Mouse (Mus musculus) liver, embryonic 16.5 days (tissue): ENCODE results near the gene Ercc6. TPM values are rescaled to one million over a fixed set of nuclear protein-coding genes. Genes with fewer than 3 reads are reported as not detected.

ENCODE experiments used
- ATAC-seq: fragments of 200-750 bp; cut with Nextera tagmentation; 2 replicates; pipeline ENCODE4 v1.8.0; 2017; ENCODE audit warnings: low read depth, mild to moderate bottlenecking, moderate number of reproducible peaks, moderate library complexity
- H3K27ac ChIP-seq: fragments of 300-500 bp; sonication (generic); 2 replicates; pipeline ENCODE4 v1.5.1; 2014; ENCODE audit warnings: mild to moderate bottlenecking, low read length
- H3K27me3 ChIP-seq: fragments of 300-500 bp; sonication (generic); 2 replicates; pipeline ENCODE4 v1.6.1; 2014; ENCODE audit warnings: low read depth, low read length, mixed read lengths; ENCODE audit not compliant: control insufficient read depth, insufficient read depth
- H3K36me3 ChIP-seq: fragments of 300-500 bp; sonication (generic); 2 replicates; pipeline ENCODE4 v1.6.1; 2014; ENCODE audit warnings: mild to moderate bottlenecking; ENCODE audit not compliant: control insufficient read depth, insufficient read depth
- H3K4me1 ChIP-seq: fragments of 300-500 bp; sonication (generic); 2 replicates; pipeline ENCODE4 v1.6.1; 2014; ENCODE audit warnings: low read depth, low read length, mixed read lengths; ENCODE audit not compliant: control insufficient read depth
- H3K4me2 ChIP-seq: fragments of 300-500 bp; sonication (generic); 2 replicates; pipeline ENCODE4 v1.6.1; 2014; ENCODE audit warnings: low read depth, low read length, mixed read lengths
- H3K4me3 ChIP-seq: fragments of 300-500 bp; sonication (generic); 2 replicates; pipeline ENCODE4 v1.5.1; 2014; ENCODE audit warnings: low read depth, mild to moderate bottlenecking, low read length
- H3K9ac ChIP-seq: fragments of 300-500 bp; sonication (generic); 2 replicates; pipeline ENCODE4 v1.6.1; 2014; ENCODE audit warnings: low read depth, low read length
- H3K9me3 ChIP-seq: fragments of 300-500 bp; sonication (generic); replicated peaks from 2 replicates; pipeline ENCODE4 v1.6.1; 2016; ENCODE audit warnings: low read length; ENCODE audit not compliant: control insufficient read depth
- WGBS: fragments of 180-500 bp; shearing (Covaris S2); extraction: QIAGEN DNeasy Blood & Tissue Kit; methylation state at CpG from one replicate; pipeline ENCODE4 v1.1.7; 2014; ENCODE audit not compliant: insufficient replicate concordance; 5-methylcytosine and 5-hydroxymethylcytosine counted together
- polyA plus RNA-seq: library from polyadenylated mRNA; unstranded; fragments of >200 nt; fragmentation: Nextera tagmentation; extraction: Ambion mirVana; gene quantifications from 2 replicates; pipeline ENCODE4 v1.2.1, GENCODE M21; 2015

Ercc6 gene
- polyA plus RNA-seq, 1 experiment from 2014 or later = 5.3 TPM

DNA sequence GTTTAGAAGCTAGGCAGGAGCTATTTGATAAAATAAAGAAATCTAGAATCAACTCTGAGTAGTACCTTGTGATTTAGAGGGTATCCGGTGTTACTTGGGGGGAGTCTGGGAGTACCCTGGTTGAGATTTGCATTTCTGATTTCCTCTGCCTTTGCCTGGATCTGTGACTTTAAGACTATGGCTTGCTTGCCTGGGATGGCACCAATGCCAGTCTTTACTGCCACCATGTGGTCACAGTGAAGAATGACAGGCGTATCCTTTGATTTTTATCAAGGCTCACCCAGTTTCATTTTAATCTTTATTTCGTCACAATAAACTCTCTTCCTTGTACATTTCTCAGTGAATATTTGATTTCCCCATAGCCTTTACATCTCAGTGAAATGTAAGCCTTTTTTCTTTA, 31.3 kb upstream of the Ercc6 start:
- no peak overlapping the region for H3K4me3 ChIP-seq
- H3K27ac ChIP-seq = no peak overlapping the region
- H3K4me1 ChIP-seq = no peaks in the 10 kb centered on the region
- no peaks in the 10 kb centered on the region for H3K36me3 ChIP-seq
- H3K4me2 ChIP-seq = no peak overlapping the region
- no peaks in the 10 kb centered on the region for H3K9me3 ChIP-seq
- no peak overlapping the region for H3K9ac ChIP-seq
- 7% methylated on average over 3 of the region's 3 CpGs for whole genome bisulfite sequencing
- no peak for ATAC-seq
- H3K27me3 ChIP-seq = no peaks in the 10 kb centered on the region; the same call in 1 of the 2 replicates

DNA sequence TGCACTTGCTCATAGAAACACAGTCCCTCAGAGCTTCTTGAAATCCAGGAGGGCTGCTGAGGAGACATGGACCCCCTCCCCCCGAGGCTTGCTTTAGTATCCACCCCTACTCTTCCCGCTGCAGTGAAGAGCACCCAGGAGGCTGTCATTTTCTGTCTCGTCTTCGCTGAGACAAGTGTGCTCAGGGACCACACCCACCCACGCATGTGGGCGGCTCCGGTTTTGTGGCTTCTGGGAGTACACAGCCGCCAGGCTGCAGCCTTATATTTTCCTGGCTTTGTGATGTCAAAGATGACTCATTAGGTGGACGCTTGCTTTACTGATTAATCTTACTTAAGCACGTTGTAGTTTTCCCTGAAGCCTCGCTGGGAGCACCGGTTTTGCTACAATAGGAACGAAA, 20.8 kb upstream of the Ercc6 start:
- Histone ChIP-seq H3K36me3 (no peaks in the 10 kb centered on the region), H3K9me3 (no peaks in the 10 kb centered on the region), H3K4me3 (no peak overlapping the region), H3K27ac (no peak overlapping the region), H3K27me3 (peaks cover 2% of the 10 kb centered on the region; the same call in 1 of the 2 replicates), H3K4me1 (no peaks in the 10 kb centered on the region), H3K9ac (no peak overlapping the region), H3K4me2 (0 out of 2 replicates have a peak overlapping the region, but pooled peaks have one; percentile 24)
- WGBS = 10% methylated on average over 13 of the region's 13 CpGs
- no peak for ATAC-seq

DNA sequence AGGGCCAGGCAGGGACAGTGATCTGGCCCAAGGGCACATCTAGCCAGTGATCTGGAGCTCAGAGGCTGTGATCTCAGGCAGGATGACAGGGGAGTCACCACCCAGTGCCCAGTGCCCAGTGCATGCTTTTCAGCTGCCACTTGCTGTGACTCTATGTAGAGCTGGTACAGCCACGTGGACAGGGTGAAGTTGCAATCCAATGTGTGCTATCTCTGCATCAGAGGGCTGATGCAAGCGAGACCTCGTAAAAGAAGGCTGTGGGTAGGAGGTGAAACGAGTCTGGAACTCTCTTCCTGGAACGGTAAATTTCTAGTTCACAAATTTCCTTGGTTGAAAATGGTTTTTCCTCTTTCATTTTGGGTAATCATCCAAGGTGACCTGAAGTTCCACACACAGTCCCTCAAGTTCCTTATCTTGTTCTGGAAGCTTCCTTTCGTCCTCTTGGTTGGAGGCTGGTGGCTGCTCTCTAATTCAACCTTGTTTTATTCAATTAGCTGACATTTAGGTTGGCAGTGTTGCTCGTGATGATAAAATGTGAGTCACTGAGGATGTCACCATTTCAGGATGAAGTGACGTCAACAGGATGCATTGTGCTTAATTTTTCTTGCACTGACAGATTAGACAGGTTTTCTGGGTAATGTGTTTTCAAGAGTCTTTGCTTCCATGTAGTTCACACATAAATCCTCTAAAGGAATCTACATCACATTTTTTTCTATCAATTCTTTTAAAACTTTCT, 17.0 kb upstream of the Ercc6 start:
- Histone ChIP-seq H3K9me3 (no peaks in the 10 kb centered on the region), H3K36me3 (no peaks in the 10 kb centered on the region), H3K4me3 (no peak overlapping the region), H3K4me2 (no peak overlapping the region), H3K27me3 (peaks cover 2% of the 10 kb centered on the region; the same call in 1 of the 2 replicates), H3K27ac (no peak overlapping the region), H3K9ac (no peak overlapping the region), H3K4me1 (no peaks in the 10 kb centered on the region)
- no peak for ATAC-seq
- 38% methylated on average over 8 of the region's 8 CpGs for WGBS

DNA sequence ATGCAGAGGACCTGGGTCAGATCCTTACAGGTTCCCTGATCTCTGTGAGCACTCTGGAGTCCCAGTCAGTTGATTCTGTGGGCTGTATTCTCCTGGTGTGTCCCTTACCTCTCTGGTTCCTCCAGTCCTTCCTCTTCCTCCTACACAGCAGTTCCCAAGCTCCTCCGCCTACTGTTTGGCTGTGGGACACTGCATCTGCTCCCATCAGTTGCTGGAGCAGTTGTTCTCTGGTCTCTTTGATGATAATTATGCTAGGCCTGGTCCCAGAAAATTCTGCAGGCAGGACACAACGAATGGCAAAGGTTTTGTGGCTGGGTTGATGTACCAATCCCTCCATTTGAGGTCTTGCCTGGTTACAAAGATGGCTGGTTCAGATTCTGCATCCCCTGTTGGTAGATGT, 12.0 kb upstream of the Ercc6 start:
- H3K27me3 ChIP-seq = no peaks in the 10 kb centered on the region
- H3K4me1 ChIP-seq = no peaks in the 10 kb centered on the region
- no peak overlapping the region for H3K4me2 ChIP-seq
- H3K27ac ChIP-seq = no peak overlapping the region
- H3K4me3 ChIP-seq = no peak overlapping the region
- ATAC-seq = no peak
- WGBS = 59% methylated on average over 2 of the region's 2 CpGs
- H3K9me3 ChIP-seq = no peaks in the 10 kb centered on the region
- no peak overlapping the region for H3K9ac ChIP-seq
- no peaks in the 10 kb centered on the region for H3K36me3 ChIP-seq

DNA sequence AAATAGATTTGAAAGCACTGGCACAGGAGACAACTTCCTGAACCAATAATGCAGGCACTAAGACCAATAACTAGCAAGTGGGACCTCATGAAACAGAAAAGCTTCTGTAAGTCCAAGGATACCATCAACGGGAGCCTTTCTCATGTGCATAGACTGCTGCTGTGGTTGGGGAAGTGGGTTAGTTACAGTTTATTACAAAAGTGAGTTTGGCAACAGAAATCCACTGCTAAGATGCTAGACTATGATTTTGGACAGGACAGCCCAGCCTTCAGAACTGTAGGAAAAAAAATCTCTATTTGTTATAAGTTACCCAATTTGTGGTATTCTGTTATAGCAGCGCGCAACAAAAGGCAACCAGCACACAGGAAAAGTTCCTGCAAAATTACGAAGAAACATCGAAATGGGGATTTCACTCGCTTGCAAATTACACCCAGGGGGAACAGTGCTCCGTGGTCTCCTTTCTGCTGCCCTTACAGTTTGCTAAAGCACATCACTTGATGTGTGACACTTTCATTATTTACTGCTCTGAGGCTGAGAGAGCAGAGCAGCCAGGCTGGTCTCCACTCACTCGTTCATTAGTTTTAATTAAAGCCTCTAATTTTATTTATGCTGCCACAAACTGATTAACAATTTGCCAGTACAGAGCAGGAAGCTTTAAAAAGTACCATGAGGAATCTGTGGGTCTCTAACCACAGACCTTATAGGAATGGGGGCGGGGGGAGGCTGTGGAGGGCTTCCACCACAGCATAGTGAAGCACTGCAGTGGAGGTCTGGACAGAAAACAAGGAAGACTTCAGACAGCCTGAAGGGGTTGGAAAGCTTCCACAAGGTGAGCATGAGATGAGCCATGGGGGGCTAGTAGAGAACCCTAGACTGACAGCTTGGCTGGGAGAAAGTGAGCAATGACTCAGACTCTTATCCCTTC, 10.3 kb upstream of the Ercc6 start:
- Histone ChIP-seq H3K4me3 (no peak overlapping the region), H3K4me2 (no peak overlapping the region), H3K9ac (no peak overlapping the region), H3K9me3 (no peaks in the 10 kb centered on the region), H3K27me3 (no peaks in the 10 kb centered on the region), H3K27ac (no peak overlapping the region), H3K4me1 (peaks cover 4% of the 10 kb centered on the region), H3K36me3 (no peaks in the 10 kb centered on the region)
- WGBS = 53% methylated on average over 9 of the region's 9 CpGs
- ATAC-seq = no peak

DNA sequence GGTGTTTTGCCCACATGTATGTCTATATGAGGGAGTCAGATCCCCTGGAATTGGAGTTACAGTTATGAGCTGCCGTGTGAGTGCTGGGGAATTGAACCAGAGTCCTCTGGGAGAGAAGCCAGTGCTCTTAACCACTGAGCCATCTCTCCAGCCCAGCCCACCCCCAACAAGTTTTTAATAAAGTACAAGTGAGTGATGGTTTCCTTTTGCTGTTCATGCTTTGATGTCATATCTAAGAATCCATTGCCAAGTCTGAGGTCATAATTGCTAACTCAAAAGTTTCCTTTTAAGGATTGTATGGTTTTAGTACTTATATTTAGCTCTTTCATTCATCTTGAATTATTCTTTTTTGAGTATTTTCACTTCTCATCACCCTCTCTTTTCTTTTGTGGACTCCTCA, 9.4 kb upstream of the Ercc6 start:
- Histone ChIP-seq H3K4me2 (no peak overlapping the region), H3K27me3 (no peaks in the 10 kb centered on the region), H3K4me1 (peaks cover 11% of the 10 kb centered on the region), H3K27ac (no peak overlapping the region), H3K9ac (no peak overlapping the region), H3K9me3 (no peaks in the 10 kb centered on the region), H3K4me3 (no peak overlapping the region), H3K36me3 (no peaks in the 10 kb centered on the region)
- ATAC-seq = no peak
- 72% methylated on average over 1 of the region's 1 CpGs for WGBS

DNA sequence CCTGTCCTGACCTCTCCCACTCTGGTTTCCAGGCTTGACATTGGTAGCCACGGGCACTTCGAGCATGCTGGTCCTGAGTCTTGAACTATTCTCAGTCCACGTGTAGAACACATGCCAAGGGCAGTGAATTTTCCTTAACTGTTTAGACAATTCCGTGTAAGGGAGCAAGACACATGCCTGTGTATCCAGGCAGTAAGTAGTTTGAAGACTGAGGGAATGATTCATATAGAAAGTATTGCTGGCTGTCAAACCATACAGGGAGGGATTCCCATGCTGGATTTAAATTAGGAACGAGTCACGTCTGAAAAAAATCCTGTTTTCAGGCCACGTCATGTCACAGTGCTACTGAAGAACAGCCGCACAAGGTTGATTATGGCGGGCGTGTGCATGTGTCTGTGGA, 7.0 kb upstream of the Ercc6 start:
- no peak overlapping the region for H3K4me2 ChIP-seq
- no peak overlapping the region for H3K27ac ChIP-seq
- no peaks in the 10 kb centered on the region for H3K36me3 ChIP-seq
- WGBS = 67% methylated on average over 10 of the region's 10 CpGs
- H3K4me1 ChIP-seq = peaks cover 11% of the 10 kb centered on the region
- no peaks in the 10 kb centered on the region for H3K9me3 ChIP-seq
- no peak for ATAC-seq
- no peak overlapping the region for H3K9ac ChIP-seq
- H3K27me3 ChIP-seq = no peaks in the 10 kb centered on the region
- H3K4me3 ChIP-seq = no peak overlapping the region

DNA sequence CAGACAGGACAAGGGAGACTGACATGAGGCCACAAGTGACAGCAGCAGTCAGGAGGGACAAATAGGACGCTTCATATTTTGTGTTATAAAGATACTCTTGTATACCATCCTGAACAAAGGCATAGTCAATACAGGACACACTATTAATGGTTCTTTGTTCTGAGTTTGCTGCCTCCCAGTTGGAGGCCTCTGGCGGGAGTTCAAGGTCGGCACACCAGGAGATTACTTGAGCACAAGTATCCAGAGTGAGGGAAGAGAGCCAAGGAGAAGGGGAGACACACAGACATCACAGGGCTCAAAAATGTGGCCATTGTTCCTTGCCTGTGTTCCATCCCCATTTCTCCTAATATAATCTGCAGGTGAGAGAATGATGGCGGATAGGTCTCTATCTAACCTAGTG, 6.1 kb upstream of the Ercc6 start:
- H3K36me3 ChIP-seq = no peaks in the 10 kb centered on the region
- 67% methylated on average over 4 of the region's 4 CpGs for WGBS
- H3K4me1 ChIP-seq = peaks cover 11% of the 10 kb centered on the region
- H3K27ac ChIP-seq = no peak overlapping the region
- ATAC-seq = no peak
- no peak overlapping the region for H3K9ac ChIP-seq
- no peak overlapping the region for H3K4me2 ChIP-seq
- no peak overlapping the region for H3K4me3 ChIP-seq
- H3K9me3 ChIP-seq = no peaks in the 10 kb centered on the region
- no peaks in the 10 kb centered on the region for H3K27me3 ChIP-seq
